Mouse (Mus musculus) heart, adult 9 months (tissue): ENCODE results near the gene Slc35e4.

Experiments
- DNase-seq, 2 experiments: peaks; one replicate each; pipeline ENCODE4 v3.0.0; 2022; ENCODE audit warnings: low spot score in 2 of 2

Slc35e4 gene

GRCm38 (mm10) chr11:3864343-3864742 lies 50.1 kb downstream of the Slc35e4 start:
- no peak for DNase-seq

DNA sequence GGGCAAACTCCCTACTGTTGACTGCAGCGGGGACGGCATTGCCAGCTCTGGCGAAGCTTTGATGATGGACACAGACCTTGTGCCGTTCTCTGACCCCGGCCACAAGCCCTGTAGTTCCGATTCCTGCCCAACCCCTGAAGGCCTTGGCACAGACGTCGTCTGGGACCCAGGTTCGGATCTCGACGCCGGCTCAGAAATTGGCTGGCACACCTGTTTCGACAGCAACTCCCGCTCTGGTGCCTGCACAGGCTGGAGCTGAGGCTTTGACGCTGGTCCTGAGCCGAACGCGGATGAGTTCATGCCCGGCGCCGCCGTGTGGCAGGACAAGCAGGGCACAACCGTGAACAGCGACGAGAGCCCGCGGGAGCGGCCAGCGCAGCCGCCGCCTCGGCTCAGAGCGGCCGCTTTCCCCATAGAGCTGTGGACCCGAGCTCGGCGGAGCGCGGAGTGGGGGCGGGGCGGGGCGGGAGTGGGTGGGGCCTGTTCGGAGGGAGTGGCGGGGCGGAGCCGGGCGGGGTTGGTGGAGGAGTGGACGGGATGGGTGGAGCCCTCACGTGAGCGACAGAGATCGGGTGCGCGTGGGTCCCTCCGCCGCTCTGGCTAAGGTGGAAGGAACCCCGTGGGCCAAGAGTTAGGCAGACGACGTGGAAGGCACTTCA lies 50.9 kb downstream of the Slc35e4 start, which contains the start of gene Osbp2:
Gene Osbp2, minus strand, starts transcription at position 450 of the 659 bp plus-strand sequence.
- DNase-seq: peak; percentile 36 to 53

GRCm38 (mm10) chr11:3862661-3863453 lies 51.6 kb downstream of the Slc35e4 start:
- no peak for DNase-seq

- no peak for DNase-seq
Measured at GRCm38 (mm10) chr11:3860361-3860760, 54.1 kb downstream of the Slc35e4 start.

GRCm38 (mm10) chr11:3859778-3860177 lies 54.7 kb downstream of the Slc35e4 start:
- DNase-seq: no peak

- no peak for DNase-seq
Measured at GRCm38 (mm10) chr11:3857902-3858301, 56.6 kb downstream of the Slc35e4 start.
